Mouse (Mus musculus): ENCODE measurements around the gene Hist1h3h. TPM values are rescaled to one million over a fixed set of nuclear protein-coding genes. Genes with fewer than 3 reads are reported as not detected.

The Hist1h3h gene
- total RNA-seq, 2 experiments from 2014 or later: 58.0 to 64.8 TPM

GRCm38 (mm10) chr13:21754294-21755001 is 37.0 kb downstream of the Hist1h3h start:
- intact Hi-C loops (cut with DNase I): loop anchor here (10.0 kb wide), 1 partner anchor 1830 kb away; the partner anchor contains the start of gene Hist1h4d
- peak; percentile 10 to 12 for DNase-seq (ENCODE audit: low spot score in 2 of 2)

- intact Hi-C loops (cut with DNase I): loop anchor here (10.0 kb wide), 1 partner anchor 1829 kb away; the partner anchor contains the start of gene Hist1h4d
- DNase-seq (ENCODE audit: low spot score in 2 of 2): no peak
Observed at GRCm38 (mm10) chr13:21755707-21756106, 38.2 kb downstream of the Hist1h3h start.

Small RNAs within 50 kb of the gene (microRNA-seq; reads per million reads assigned to microRNA genes)
- gene Gm44357 (0 reads per million in 2 experiments), gene Gm44367 (0 reads per million in 2 experiments), gene Gm44454 (0 reads per million in 2 experiments)

Other genes with a start within 250 kb of the Hist1h3h start
- 1 to 10 TPM in 1 of 2 experiments, under 1 TPM in 1; 0.96 to 1.1 TPM for gene Nkapl, start 249.2 kb upstream of the Hist1h3h start, total RNA-seq (2021)
- gene Zkscan4, start 238.8 kb upstream of the Hist1h3h start, total RNA-seq (2021): 1 to 10 TPM; 5.6 to 6.7 TPM
- not detected for gene Gm10065, start 238.2 kb upstream of the Hist1h3h start, total RNA-seq (2021)
- gene AK157302, start 222.4 kb upstream of the Hist1h3h start, total RNA-seq (2021): 10 to 100 TPM; 21.6 to 23.1 TPM
- 10 to 100 TPM; 50.0 to 59.4 TPM for gene Gm11273, start 216.2 kb upstream of the Hist1h3h start, total RNA-seq (2021)
- 10 to 100 TPM; 17.2 to 19.5 TPM for gene Zkscan8, start 186.5 kb upstream of the Hist1h3h start, total RNA-seq (2021)
- not detected for gene Olfr1366, start 174.9 kb upstream of the Hist1h3h start, total RNA-seq (2021)
- not detected for gene Olfr1535, start 157.8 kb upstream of the Hist1h3h start, total RNA-seq (2021)
- not detected for gene Olfr1364, start 135.9 kb upstream of the Hist1h3h start, total RNA-seq (2021)
- gene Olfr1362, start 103.6 kb upstream of the Hist1h3h start, total RNA-seq (2021): not detected
- gene Olfr11, start 75.1 kb upstream of the Hist1h3h start, total RNA-seq (2021): not detected
- gene Olfr1361, start 54.3 kb upstream of the Hist1h3h start, total RNA-seq (2021): not detected
- gene Olfr1360, start 40.3 kb upstream of the Hist1h3h start, total RNA-seq (2021): not detected
- gene Olfr1359, start 19.5 kb upstream of the Hist1h3h start, total RNA-seq (2021): not detected
- gene Hist1h2bl, start 1.5 kb upstream of the Hist1h3h start, total RNA-seq (2021): 10 to 100 TPM; 31.3 to 46.4 TPM
- gene Hist1h2ai, start 1.2 kb upstream of the Hist1h3h start, total RNA-seq (2021): 10 to 100 TPM; 19.5 to 32.4 TPM
- 1 to 10 TPM; 3.8 to 4.5 TPM for gene Hist1h2bm, start 4.4 kb downstream of the Hist1h3h start, total RNA-seq (2021)
- gene Hist1h4j, start 17.4 kb downstream of the Hist1h3h start, total RNA-seq (2021): 10 to 100 TPM; 18.4 to 22.2 TPM
- gene Hist1h4k, start 32.8 kb downstream of the Hist1h3h start, total RNA-seq (2021): 100 to 1,000 TPM; 333 to 391 TPM
- 10 to 100 TPM; 13.8 TPM for gene Hist1h2ak, start 36.2 kb downstream of the Hist1h3h start, total RNA-seq (2021)
- 1 to 10 TPM; 3.9 to 8.2 TPM for gene Hist1h2bn, start 36.5 kb downstream of the Hist1h3h start, total RNA-seq (2021)
- gene Hist1h1b, start 63.0 kb downstream of the Hist1h3h start, total RNA-seq (2021): 10 to 100 TPM in 1 of 2 experiments, 1 to 10 TPM in 1; 5.3 to 10.6 TPM
- 10 to 100 TPM; 61.5 to 78.2 TPM for gene Hist1h3i, start 65.7 kb downstream of the Hist1h3h start, total RNA-seq (2021)
- gene Hist1h2an, start 69.6 kb downstream of the Hist1h3h start, total RNA-seq (2021): 1 to 10 TPM in 1 of 2 experiments, not detected in 1; 1.1 TPM
- gene Hist1h2bp, start 69.8 kb downstream of the Hist1h3h start, total RNA-seq (2021): 10 to 100 TPM in 1 of 2 experiments, 1 to 10 TPM in 1; 5.8 to 12.1 TPM
- 10 to 100 TPM; 44.4 to 48.2 TPM for gene Hist1h2bq, start 92.5 kb downstream of the Hist1h3h start, total RNA-seq (2021)
- gene Hist1h2ao, start 92.8 kb downstream of the Hist1h3h start, total RNA-seq (2021): 10 to 100 TPM in 1 of 2 experiments, 1 to 10 TPM in 1; 5.4 to 34.0 TPM
- 100 to 1,000 TPM; 222 to 263 TPM for gene Hist1h4m, start 94.1 kb downstream of the Hist1h3h start, total RNA-seq (2021)
- 10 to 100 TPM; 23.9 to 43.9 TPM for gene Hist1h4n, start 114.5 kb downstream of the Hist1h3h start, total RNA-seq (2021)
- gene Hist1h2ap, start 115.8 kb downstream of the Hist1h3h start, total RNA-seq (2021): 10 to 100 TPM in 1 of 2 experiments, not detected in 1; 23.4 TPM
- gene Hist1h2br, start 116.1 kb downstream of the Hist1h3h start, total RNA-seq (2021): 10 to 100 TPM; 44.1 to 47.5 TPM
- gene Zfp184, start 227.4 kb downstream of the Hist1h3h start, total RNA-seq (2021): 1 to 10 TPM; 2.6 to 3.3 TPM